Mouse (Mus musculus): ENCODE data around the gene Hmgcr.

The Hmgcr gene

GRCm38 (mm10) chr13:96670406-96671077 lies at the start of gene Hmgcr:
Gene Hmgcr, minus strand, starts transcription at chr13:96670936.
- in situ Hi-C loops (cut with MboI, MseI): loop anchor here (25.0 kb wide), 1 partner anchor 1308 kb away; no protein-coding TSS in a partner anchor

- in situ Hi-C loops (cut with MboI, MseI): no loop called here
Measured at GRCm38 (mm10) chr13:96720003-96720402, 49.3 kb upstream of the Hmgcr start.

GRCm38 (mm10) chr13:96717821-96718220 lies 47.1 kb upstream of the Hmgcr start:
- in situ Hi-C loops (cut with MboI, MseI): no loop called here

- in situ Hi-C loops (cut with MboI, MseI): no loop called here
Measured at GRCm38 (mm10) chr13:96716311-96716710, 45.6 kb upstream of the Hmgcr start.

- in situ Hi-C loops (cut with MboI, MseI): no loop called here
Measured at GRCm38 (mm10) chr13:96709269-96710233, 38.8 kb upstream of the Hmgcr start.

GRCm38 (mm10) chr13:96702567-96703278 lies 32.0 kb upstream of the Hmgcr start:
- in situ Hi-C loops (cut with MboI, MseI): no loop called here

GRCm38 (mm10) chr13:96697805-96698586 lies 27.3 kb upstream of the Hmgcr start:
- in situ Hi-C loops (cut with MboI, MseI): no loop called here

GRCm38 (mm10) chr13:96695428-96695827 lies 24.7 kb upstream of the Hmgcr start:
- in situ Hi-C loops (cut with MboI, MseI): no loop called here

GRCm38 (mm10) chr13:96689901-96690300 lies 19.2 kb upstream of the Hmgcr start:
- in situ Hi-C loops (cut with MboI, MseI): no loop called here

GRCm38 (mm10) chr13:96687261-96687660 lies 16.5 kb upstream of the Hmgcr start:
- in situ Hi-C loops (cut with MboI, MseI): no loop called here

GRCm38 (mm10) chr13:96684779-96685178 lies 14.0 kb upstream of the Hmgcr start:
- in situ Hi-C loops (cut with MboI, MseI): no loop called here

GRCm38 (mm10) chr13:96681088-96681620 lies 10.4 kb upstream of the Hmgcr start:
- in situ Hi-C loops (cut with MboI, MseI): no loop called here

GRCm38 (mm10) chr13:96680163-96681087 lies 9.7 kb upstream of the Hmgcr start:
- in situ Hi-C loops (cut with MboI, MseI): no loop called here

- in situ Hi-C loops (cut with MboI, MseI): no loop called here
Measured at GRCm38 (mm10) chr13:96678616-96679015, 7.9 kb upstream of the Hmgcr start.

- in situ Hi-C loops (cut with MboI, MseI): no loop called here
Measured at GRCm38 (mm10) chr13:96677071-96677470, 6.3 kb upstream of the Hmgcr start.

GRCm38 (mm10) chr13:96675756-96676155 lies 5.0 kb upstream of the Hmgcr start:
- in situ Hi-C loops (cut with MboI, MseI): no loop called here

- in situ Hi-C loops (cut with MboI, MseI): loop anchor here (25.0 kb wide), 1 partner anchor 1312 kb away; no protein-coding TSS in a partner anchor
Measured at GRCm38 (mm10) chr13:96673817-96674216, 3.1 kb upstream of the Hmgcr start.

GRCm38 (mm10) chr13:96672276-96672675 lies 1.5 kb upstream of the Hmgcr start:
- in situ Hi-C loops (cut with MboI, MseI): loop anchor here (25.0 kb wide), 1 partner anchor 1310 kb away; no protein-coding TSS in a partner anchor

GRCm38 (mm10) chr13:96671906-96672234 lies 1.1 kb upstream of the Hmgcr start:
- in situ Hi-C loops (cut with MboI, MseI): loop anchor here (25.0 kb wide), 1 partner anchor 1310 kb away; no protein-coding TSS in a partner anchor
